Mouse (Mus musculus): ENCODE data around the gene C3ar1. TPM values are rescaled to one million over a fixed set of nuclear protein-coding genes. Genes with fewer than 3 reads are reported as not detected.

C3ar1 gene
- total RNA-seq, 2 experiments from 2014 or later, result 1.3 to 1.6 TPM

Small RNAs within 50 kb of the gene (microRNA-seq; reads per million reads assigned to microRNA genes)
- 0 to 0.27 reads per million in 2 experiments for gene Mir7231

Other genes starting within 250 kb of the C3ar1 start
- not detected for gene Gdf3, start 246.1 kb downstream of the C3ar1 start, total RNA-seq (2021)
- not detected for gene Dppa3, start 229.8 kb downstream of the C3ar1 start, total RNA-seq (2021)
- gene Nanog, start 148.7 kb downstream of the C3ar1 start, total RNA-seq (2021), result not detected
- 1 to 10 TPM; 2.7 to 3.5 TPM for gene Slc2a3, start 54.5 kb downstream of the C3ar1 start, total RNA-seq (2021)
- gene Foxj2, start 36.2 kb downstream of the C3ar1 start, total RNA-seq (2021), result 10 to 100 TPM; 31.7 to 33.5 TPM
- gene Necap1, start 18.3 kb upstream of the C3ar1 start, total RNA-seq (2021), result 10 to 100 TPM; 20.7 to 24.3 TPM
- 1 to 10 TPM; 4.0 to 4.1 TPM for gene Clec4a1, start 65.7 kb upstream of the C3ar1 start, total RNA-seq (2021)
- gene Clec4a3, start 96.4 kb upstream of the C3ar1 start, total RNA-seq (2021), result 1 to 10 TPM; 3.0 to 4.3 TPM
- gene Clec4a4, start 134.2 kb upstream of the C3ar1 start, total RNA-seq (2021), result not detected
- not detected for gene Clec4b1, start 193.8 kb upstream of the C3ar1 start, total RNA-seq (2021)

Data from heart, adult 18-20 months (tissue).